Comparison of ENCODE assay signal across 11 mouse cellular contexts in genomic region chr5:132436901-132437300, GRCm38 (mm10).
DNase-seq lines count a peak whose midpoint lies in the region; ATAC-seq and TF ChIP-seq lines count a peak whose summit lies in the region.
"Had no signal": no experiment of that assay in that cellular context is flagged by ENCODE, and none has a peak within 500 bp of the region (broad histone marks: within the 10 kb centered on the region; RNA-seq: fewer than 3 reads in every experiment).

No protein-coding gene starts in this region.

- no peak for TF ChIP-seq CTCF in layer of hippocampus, adult 2 months (conservative IDR thresholded peaks at IDR 0.05)

- H3K9ac ChIP-seq in heart, embryonic 12.5 days: no peak overlapping the region
- H3K9ac ChIP-seq in forebrain, embryonic 12.5 days: no peak overlapping the region

- 33% methylated on average over 1 of the region's 1 CpGs for WGBS in heart, embryonic 12.5 days
- 81% methylated on average over 1 of the region's 1 CpGs for WGBS in forebrain, embryonic 12.5 days

- H3K4me2 ChIP-seq in heart, embryonic 12.5 days: no peak overlapping the region
- H3K4me2 ChIP-seq in forebrain, embryonic 12.5 days: no peak overlapping the region

- peaks cover 18% of the 10 kb centered on the region for H3K4me1 ChIP-seq in heart, embryonic 12.5 days (replicated peaks)
- H3K4me1 ChIP-seq in forebrain, embryonic 12.5 days: peaks cover 49% of the 10 kb centered on the region

- no peaks in the 10 kb centered on the region for H3K9me3 ChIP-seq in heart, embryonic 12.5 days (replicated peaks)
- H3K9me3 ChIP-seq in forebrain, embryonic 12.5 days: no peaks in the 10 kb centered on the region
- H3K9me3 ChIP-seq: midbrain, embryonic 10.5 days had no signal

- peak; percentile 87 for DNase-seq in heart, adult 11 months
- DNase-seq in 3T3-L1 (ENCODE audit: low read depth, low spot score): peak; percentile 9
- DNase-seq in fibroblast of lung, adult 2 months (ENCODE audit: low read depth): peak; percentile 10
- DNase-seq in kidney, postnatal 36 days: peak; percentile 25 to 45
- DNase-seq in embryo, embryonic 10 days (ENCODE audit: low spot score): no peak
- no peak for DNase-seq in layer of hippocampus, adult 2 months (ENCODE audit: low spot score in 2 of 2)
- DNase-seq: layer of hippocampus, adult 9-11 months; retina, postnatal 1 day had no signal

- H3K27ac ChIP-seq in heart, embryonic 12.5 days (ENCODE audit: poor library complexity, severe bottlenecking): no peak overlapping the region
- H3K27ac ChIP-seq in forebrain, embryonic 12.5 days: no peak overlapping the region
- no peak overlapping the region for H3K27ac ChIP-seq in layer of hippocampus, adult 2 months
- H3K27ac ChIP-seq: midbrain, embryonic 10.5 days had no signal

- no peaks in the 10 kb centered on the region for H3K36me3 ChIP-seq in heart, embryonic 12.5 days
- H3K36me3 ChIP-seq in forebrain, embryonic 12.5 days (replicated peaks): no peaks in the 10 kb centered on the region
- H3K36me3 ChIP-seq: midbrain, embryonic 10.5 days had no signal

- no peaks in the 10 kb centered on the region for H3K27me3 ChIP-seq in heart, embryonic 12.5 days (replicated peaks)
- no peaks in the 10 kb centered on the region; the same call in 1 of the 2 replicates for H3K27me3 ChIP-seq in forebrain, embryonic 12.5 days

- no peak overlapping the region for H3K4me3 ChIP-seq in heart, embryonic 12.5 days
- no peak overlapping the region for H3K4me3 ChIP-seq in forebrain, embryonic 12.5 days (replicated peaks)
- no peak overlapping the region for H3K4me3 ChIP-seq in layer of hippocampus, adult 2 months
- H3K4me3 ChIP-seq: midbrain, embryonic 10.5 days had no signal

- ATAC-seq in heart, embryonic 12.5 days (ENCODE audit: insufficient number of reproducible peaks, low FRiP score): no peak
- no peak for ATAC-seq in forebrain, embryonic 12.5 days (ENCODE audit: low FRiP score)

Comparison
In these comparisons a context has a peak if more than half of its experiments do, and no peak if none do; other contexts are left out.
1. DNase-seq: peak in heart, adult 11 months (single experiment), 3T3-L1 (single experiment), fibroblast of lung, adult 2 months (single experiment) and kidney, postnatal 36 days (2 of 2); none in embryo, embryonic 10 days (single experiment) and layer of hippocampus, adult 2 months (0 of 2).